Mouse (Mus musculus) MEL (cell line): ENCODE measurements around the gene Gm20425. TPM values are rescaled to one million over a fixed set of nuclear protein-coding genes. Genes with fewer than 3 reads are reported as not detected.

Experiments
- polyA plus RNA-seq, 2 experiments: library from polyadenylated mRNA; stranded (reverse) in 1 of 2; unstranded in 1 of 2; fragments of >175 nt in 1 of 2; fragments of >200 nt in 1 of 2; gene quantifications; 2 replicates each; pipeline versions ENCODE4 v1.2.1 to v1.2.4; 2012; ENCODE audit warnings: low replicate concordance in 2 of 2, low read depth in 1 of 2; ENCODE audit not compliant: insufficient read length in 2 of 2, insufficient read depth in 1 of 2, missing spikeins in 1 of 2
- total RNA-seq: library from RNA; depleted of rRNA; stranded (reverse); fragments of 300-350 nt; gene quantifications from 2 replicates; pipeline ENCODE4 v1.2.3, GENCODE M21; 2012; rRNA removed

Gene Gm20425
- total and polyA plus RNA-seq, 3 experiments = not detected

Other genes with a start within 250 kb of the Gm20425 start
- gene Slco2a1, start 241.6 kb downstream of the Gm20425 start, total RNA-seq = not detected in 2 replicates
- gene Slco2a1, start 241.6 kb downstream of the Gm20425 start, polyA plus RNA-seq = under 1 TPM in 1 of 2 experiments, not detected in 1; 0.01 TPM
- gene Rab6b, start 118.5 kb downstream of the Gm20425 start, total RNA-seq = not detected in 2 replicates
- not detected for gene Rab6b, start 118.5 kb downstream of the Gm20425 start, polyA plus RNA-seq
- gene Srprb, start 28.2 kb downstream of the Gm20425 start, total RNA-seq = 62.0 and 71.5 TPM in 2 replicates
- gene Srprb, start 28.2 kb downstream of the Gm20425 start, polyA plus RNA-seq = 10 to 100 TPM in 1 of 2 experiments, not detected in 1; 85.0 TPM
- gene Trf, start 137 bp upstream of the Gm20425 start, total RNA-seq = not detected in 2 replicates
- gene Trf, start 137 bp upstream of the Gm20425 start, polyA plus RNA-seq = not detected
- gene 1300017J02Rik, start 74.8 kb upstream of the Gm20425 start, total RNA-seq = 0.07 and 0.62 TPM in 2 replicates
- gene 1300017J02Rik, start 74.8 kb upstream of the Gm20425 start, polyA plus RNA-seq = 1 to 10 TPM in 1 of 2 experiments, not detected in 1; 2.6 TPM
- gene Topbp1, start 74.9 kb upstream of the Gm20425 start, total RNA-seq = 120 and 127 TPM in 2 replicates
- gene Topbp1, start 74.9 kb upstream of the Gm20425 start, polyA plus RNA-seq = 100 to 1,000 TPM; 216 to 756 TPM
- gene Cdv3, start 135.5 kb upstream of the Gm20425 start, total RNA-seq = 241 and 258 TPM in 2 replicates
- 100 to 1,000 TPM; 115 to 232 TPM for gene Cdv3, start 135.5 kb upstream of the Gm20425 start, polyA plus RNA-seq